Mouse (Mus musculus): ENCODE measurements at regions not wholly inside any gene's neighbourhood (a gene's known extent, or its start where the extent isn't known, plus 50 kb on each side); places are given as distances from the start of the nearest gene placed in this dataset.

- no peak overlapping the region for H3K27ac ChIP-seq (replicated peaks; ENCODE audit: insufficient read depth, low read depth, low read length)
- no peaks in the 10 kb centered on the region for H3K27me3 ChIP-seq (ENCODE audit: control insufficient read depth, insufficient read depth, low read length)
- no peak overlapping the region for H3K9ac ChIP-seq (ENCODE audit: low read depth, low read length)
- 89% methylated on average over 13 of the region's 13 CpGs for WGBS
- no peaks in the 10 kb centered on the region for H3K79me2 ChIP-seq (ENCODE audit: control insufficient read depth, insufficient read depth, low read length)
- H3K36me3 ChIP-seq (ENCODE audit: control insufficient read depth, insufficient read depth, low read length) = no peaks in the 10 kb centered on the region
- no peaks in the 10 kb centered on the region for H3K4me1 ChIP-seq (ENCODE audit: control insufficient read depth, insufficient read depth, low read length)
- H3K4me3 ChIP-seq (ENCODE audit: insufficient read depth, low read depth, low read length) = no peak overlapping the region
- DNase-seq (ENCODE audit: extremely low read depth, low read depth, low spot score) = no peak
- TF ChIP-seq CTCF (IDR thresholded peaks at IDR 0.05; ENCODE audit: low read depth, low read length) (no peak), POLR2A (IDR thresholded peaks at IDR 0.05; ENCODE audit: extremely low read depth, insufficient read depth, low read length) (no peak)
These were observed 68.7 kb downstream of the Sox9 start for GRCm38 (mm10) chr11:112850532-112851272.

GRCm38 (mm10) chr11:112851321-112851720 lies 69.3 kb downstream of the Sox9 start:
- WGBS = 82% methylated on average over 9 of the region's 9 CpGs

GRCm38 (mm10) chr11:112855975-112856374 lies 74.0 kb downstream of the Sox9 start:
- H3K4me1 ChIP-seq (ENCODE audit: control insufficient read depth, insufficient read depth, low read length) = no peaks in the 10 kb centered on the region
- H3K79me2 ChIP-seq (ENCODE audit: control insufficient read depth, insufficient read depth, low read length) = no peaks in the 10 kb centered on the region
- DNase-seq (ENCODE audit: extremely low read depth, low read depth, low spot score) = no peak
- TF ChIP-seq POLR2A (IDR thresholded peaks at IDR 0.05; ENCODE audit: extremely low read depth, insufficient read depth, low read length) (no peak), CTCF (IDR thresholded peaks at IDR 0.05; ENCODE audit: low read depth, low read length) (no peak)
- H3K4me3 ChIP-seq (ENCODE audit: insufficient read depth, low read depth, low read length) = no peak overlapping the region
- H3K36me3 ChIP-seq (ENCODE audit: control insufficient read depth, insufficient read depth, low read length) = no peaks in the 10 kb centered on the region
- 89% methylated on average over 5 of the region's 5 CpGs for WGBS
- H3K27ac ChIP-seq (replicated peaks; ENCODE audit: insufficient read depth, low read depth, low read length) = no peak overlapping the region
- no peak overlapping the region for H3K9ac ChIP-seq (ENCODE audit: low read depth, low read length)
- H3K27me3 ChIP-seq (ENCODE audit: control insufficient read depth, insufficient read depth, low read length) = no peaks in the 10 kb centered on the region

More at GRCm38 (mm10) chr11:112851321-112851720, 69.3 kb downstream of the Sox9 start:
- Histone ChIP-seq H3K4me3 (ENCODE audit: insufficient read depth, low read depth, low read length) (no peak overlapping the region), H3K27ac (replicated peaks; ENCODE audit: insufficient read depth, low read depth, low read length) (no peak overlapping the region), H3K27me3 (ENCODE audit: control insufficient read depth, insufficient read depth, low read length) (no peaks in the 10 kb centered on the region), H3K36me3 (ENCODE audit: control insufficient read depth, insufficient read depth, low read length) (no peaks in the 10 kb centered on the region), H3K9ac (ENCODE audit: low read depth, low read length) (no peak overlapping the region), H3K4me1 (ENCODE audit: control insufficient read depth, insufficient read depth, low read length) (no peaks in the 10 kb centered on the region), H3K79me2 (ENCODE audit: control insufficient read depth, insufficient read depth, low read length) (no peaks in the 10 kb centered on the region)
- no peak for DNase-seq (ENCODE audit: extremely low read depth, low read depth, low spot score)
- TF ChIP-seq CTCF (IDR thresholded peaks at IDR 0.05; ENCODE audit: low read depth, low read length) (no peak), POLR2A (IDR thresholded peaks at IDR 0.05; ENCODE audit: extremely low read depth, insufficient read depth, low read length) (no peak)

GRCm38 (mm10) chr11:112859309-112859708 lies 77.3 kb downstream of the Sox9 start:
- no peaks in the 10 kb centered on the region for H3K4me1 ChIP-seq (ENCODE audit: control insufficient read depth, insufficient read depth, low read length)
- H3K9ac ChIP-seq (ENCODE audit: low read depth, low read length) = no peak overlapping the region
- DNase-seq (ENCODE audit: extremely low read depth, low read depth, low spot score) = no peak
- H3K27me3 ChIP-seq (ENCODE audit: control insufficient read depth, insufficient read depth, low read length) = no peaks in the 10 kb centered on the region
- TF ChIP-seq POLR2A (IDR thresholded peaks at IDR 0.05; ENCODE audit: extremely low read depth, insufficient read depth, low read length) (no peak), CTCF (IDR thresholded peaks at IDR 0.05; ENCODE audit: low read depth, low read length) (no peak)
- no peak overlapping the region for H3K4me3 ChIP-seq (ENCODE audit: insufficient read depth, low read depth, low read length)
- no peaks in the 10 kb centered on the region for H3K36me3 ChIP-seq (ENCODE audit: control insufficient read depth, insufficient read depth, low read length)
- no peaks in the 10 kb centered on the region for H3K79me2 ChIP-seq (ENCODE audit: control insufficient read depth, insufficient read depth, low read length)
- WGBS = 89% methylated on average over 7 of the region's 7 CpGs
- no peak overlapping the region for H3K27ac ChIP-seq (replicated peaks; ENCODE audit: insufficient read depth, low read depth, low read length)

GRCm38 (mm10) chr11:112860797-112861196 lies 78.8 kb downstream of the Sox9 start:
- H3K4me3 ChIP-seq (ENCODE audit: insufficient read depth, low read depth, low read length) = no peak overlapping the region
- TF ChIP-seq POLR2A (IDR thresholded peaks at IDR 0.05; ENCODE audit: extremely low read depth, insufficient read depth, low read length) (no peak), CTCF (IDR thresholded peaks at IDR 0.05; ENCODE audit: low read depth, low read length) (no peak)
- no peak overlapping the region for H3K27ac ChIP-seq (replicated peaks; ENCODE audit: insufficient read depth, low read depth, low read length)
- no peak for DNase-seq (ENCODE audit: extremely low read depth, low read depth, low spot score)
- no peaks in the 10 kb centered on the region for H3K27me3 ChIP-seq (ENCODE audit: control insufficient read depth, insufficient read depth, low read length)
- no peak overlapping the region for H3K9ac ChIP-seq (ENCODE audit: low read depth, low read length)
- no peaks in the 10 kb centered on the region for H3K36me3 ChIP-seq (ENCODE audit: control insufficient read depth, insufficient read depth, low read length)
- no peaks in the 10 kb centered on the region for H3K4me1 ChIP-seq (ENCODE audit: control insufficient read depth, insufficient read depth, low read length)
- WGBS = 59% methylated on average over 11 of the region's 11 CpGs
- no peaks in the 10 kb centered on the region for H3K79me2 ChIP-seq (ENCODE audit: control insufficient read depth, insufficient read depth, low read length)

GRCm38 (mm10) chr11:112861233-112861632 lies 79.2 kb downstream of the Sox9 start:
- Histone ChIP-seq H3K79me2 (ENCODE audit: control insufficient read depth, insufficient read depth, low read length) (no peaks in the 10 kb centered on the region), H3K36me3 (ENCODE audit: control insufficient read depth, insufficient read depth, low read length) (no peaks in the 10 kb centered on the region), H3K4me3 (ENCODE audit: insufficient read depth, low read depth, low read length) (no peak overlapping the region), H3K4me1 (ENCODE audit: control insufficient read depth, insufficient read depth, low read length) (no peaks in the 10 kb centered on the region), H3K9ac (ENCODE audit: low read depth, low read length) (no peak overlapping the region), H3K27me3 (ENCODE audit: control insufficient read depth, insufficient read depth, low read length) (no peaks in the 10 kb centered on the region), H3K27ac (replicated peaks; ENCODE audit: insufficient read depth, low read depth, low read length) (no peak overlapping the region)
- WGBS = 88% methylated on average over 5 of the region's 5 CpGs
- DNase-seq (ENCODE audit: extremely low read depth, low read depth, low spot score) = no peak
- no peak for TF ChIP-seq CTCF (IDR thresholded peaks at IDR 0.05; ENCODE audit: low read depth, low read length)
- TF ChIP-seq POLR2A (IDR thresholded peaks at IDR 0.05; ENCODE audit: extremely low read depth, insufficient read depth, low read length) = no peak
